Mouse (Mus musculus) left cerebral cortex, adult 11 months (tissue): ENCODE measurements around the gene Mex3d.

ENCODE experiments used
- DNase-seq: peaks from one replicate; pipeline ENCODE4 v3.0.0; 2022; ENCODE audit warnings: low spot score

Gene Mex3d

GRCm38 (mm10) chr10:80330888-80331287, 56.6 kb downstream of the Mex3d start:
- DNase-seq = no peak
